Mouse (Mus musculus): Measurements from ENCODE around the gene Fam131c.

- TF ChIP-seq CTCF (IDR thresholded peaks at IDR 0.05; ENCODE audit: low read depth) (peak; percentile 80), EP300 (IDR thresholded peaks at IDR 0.05; ENCODE audit: low read depth) (no peak)
Observed at GRCm38 (mm10) chr4:141430997-141431396, 63.0 kb downstream of the Fam131c start.
